Mouse (Mus musculus) mature B cell (primary cell): Measurements from ENCODE around the gene Gm1110.
"Not testable (repeated sequence)": the region's sequence is repeated elsewhere in the genome, so short reads cannot be mapped to it uniquely, and the experiment has no call there.

Experiments
- in situ Hi-C: fragments of 300-500 bp; cut with MboI; formaldehyde crosslinking; loops from 2 replicates; pipeline ENCODE4 v1.14.3; 2019

Gm1110 gene

GRCm38 (mm10) chr9:26922909-26923526 lies at the start of gene Gm1110:
Gene Gm1110 (minus strand): TSS chr9:26923111.
- in situ Hi-C loops, result no loop called here

- in situ Hi-C loops, result no loop called here
Measured at GRCm38 (mm10) chr9:26947790-26948189, 24.9 kb upstream of the Gm1110 start.

GRCm38 (mm10) chr9:26924146-26924545 lies 1.2 kb upstream of the Gm1110 start:
- in situ Hi-C loops, result no loop called here

- in situ Hi-C loops, result no loop called here
Measured at GRCm38 (mm10) chr9:26919778-26920177, 3.1 kb downstream of the Gm1110 start.

GRCm38 (mm10) chr9:26913150-26913549 lies 9.8 kb downstream of the Gm1110 start:
- in situ Hi-C loops, result no loop called here

- in situ Hi-C loops, result no loop called here
Measured at GRCm38 (mm10) chr9:26911251-26911650, 11.7 kb downstream of the Gm1110 start.

GRCm38 (mm10) chr9:26869856-26870255 lies 53.1 kb downstream of the Gm1110 start:
- in situ Hi-C loops, result not testable (repeated sequence)

GRCm38 (mm10) chr9:26860751-26861150 lies 62.2 kb downstream of the Gm1110 start, which contains the start of gene Glb1l3:
Gene Glb1l3 (minus strand): TSS chr9:26860890.
- in situ Hi-C loops, result no loop called here

- in situ Hi-C loops, result no loop called here
Measured at GRCm38 (mm10) chr9:26831089-26831488, 91.8 kb downstream of the Gm1110 start.
